Mouse (Mus musculus) brown adipose tissue, adult 24 weeks (tissue): ENCODE measurements at regions not wholly inside any gene's neighbourhood (a gene's known extent, or its start where the extent isn't known, plus 50 kb on each side); places are given as distances from the start of the nearest gene placed in this dataset.
"Not testable (repeated sequence)": the region's sequence is repeated elsewhere in the genome, so short reads cannot be mapped to it uniquely, and the experiment has no call there.

Experiments used
- H3K27ac ChIP-seq: fragments of 200-500 bp; replicated peaks from 2 replicates; pipeline ENCODE4 v1.5.1; 2012; ENCODE audit warnings: low read depth, mild to moderate bottlenecking, low read length
- H3K4me1 ChIP-seq: fragments of 200-500 bp; 2 replicates; pipeline ENCODE4 v1.6.1; 2012; ENCODE audit warnings: low read length, mixed read lengths; ENCODE audit not compliant: control insufficient read depth, insufficient read depth, insufficient read length
- H3K4me3 ChIP-seq: fragments of 200-500 bp; 2 replicates; pipeline ENCODE4 v1.5.1; 2012; ENCODE audit warnings: low read depth, mild to moderate bottlenecking, low read length, moderate library complexity; ENCODE audit not compliant: insufficient read depth

DNA sequence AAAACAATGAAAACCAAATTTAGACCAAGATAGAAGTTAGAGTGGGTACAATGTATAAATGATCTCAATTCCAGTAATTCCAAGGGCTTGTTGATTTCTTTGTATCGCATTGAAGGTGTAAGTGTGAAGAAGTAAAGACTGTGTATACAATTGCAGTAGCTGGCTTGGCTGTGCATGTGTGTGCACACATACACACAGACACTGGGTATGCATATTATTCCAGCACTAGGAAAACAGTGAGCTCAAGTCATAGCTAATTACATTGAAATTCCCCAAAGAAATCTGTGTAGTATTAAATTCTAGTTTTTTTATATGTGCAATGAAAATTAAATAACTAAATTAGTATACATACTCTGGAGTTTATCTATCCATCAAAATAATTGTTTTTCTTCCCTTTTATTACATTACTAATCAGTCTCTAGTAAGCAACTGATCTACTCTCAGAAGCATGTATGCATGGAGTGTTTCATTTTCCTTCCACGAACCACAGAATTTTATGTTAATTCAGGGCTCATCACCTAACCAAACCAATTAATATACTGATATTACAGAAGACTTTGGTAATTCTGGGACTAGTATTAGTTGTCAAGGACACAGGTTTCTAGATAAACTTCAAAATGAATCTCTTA is 56.5 kb downstream of the Gm8797 start:
- Histone ChIP-seq H3K27ac (no peak overlapping the region), H3K4me1 (no peaks in the 10 kb centered on the region), H3K4me3 (no peak overlapping the region)

DNA sequence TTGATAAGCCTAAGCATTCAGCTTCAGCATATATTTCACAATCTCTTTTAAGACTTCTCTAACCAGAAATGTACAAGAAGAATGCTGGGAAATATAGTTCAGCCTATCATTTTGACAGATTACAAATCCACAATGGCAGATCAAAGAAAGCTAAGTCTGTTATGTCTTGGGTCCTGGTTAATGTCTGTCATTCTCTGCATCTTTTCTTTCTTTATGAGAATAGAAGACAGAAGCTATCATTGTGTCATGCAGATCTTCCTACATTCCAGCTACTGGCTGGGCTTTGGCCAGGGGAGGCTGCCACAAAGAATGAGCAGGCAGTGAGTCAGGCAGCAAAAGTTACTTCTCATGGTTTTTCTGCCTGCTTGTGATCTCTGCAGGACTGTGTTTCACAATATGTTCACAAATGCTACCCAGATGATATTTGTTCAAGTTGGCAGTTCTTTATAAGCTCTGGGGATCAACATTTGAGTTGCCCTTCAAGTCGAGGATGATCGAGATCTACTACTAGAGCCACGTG is 60.5 kb downstream of the Gm8797 start:
- Histone ChIP-seq H3K4me3 (no peak overlapping the region), H3K4me1 (no peaks in the 10 kb centered on the region), H3K27ac (no peak overlapping the region)

DNA sequence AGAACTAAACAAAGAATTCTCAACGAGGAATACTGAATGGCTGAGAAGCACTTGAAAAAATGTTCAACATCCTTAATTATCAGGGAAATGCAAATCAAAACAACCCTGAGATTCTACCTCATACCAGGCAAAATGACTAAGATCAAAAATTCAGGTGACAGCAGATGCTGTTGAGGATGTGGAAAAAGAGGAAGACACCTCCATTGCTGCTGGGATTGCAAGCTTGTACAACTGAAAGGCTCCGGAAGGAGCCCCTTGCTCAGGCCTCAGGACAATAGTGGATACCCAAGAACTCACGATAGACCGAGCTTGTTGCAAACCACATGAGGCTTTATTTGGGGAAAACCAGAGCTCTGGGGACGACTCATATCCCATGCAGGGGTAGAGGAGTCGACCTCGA is 69.6 kb downstream of the Gm8797 start:
- H3K27ac ChIP-seq, H3K4me3 ChIP-seq, H3K4me1 ChIP-seq: not testable (repeated sequence)

DNA sequence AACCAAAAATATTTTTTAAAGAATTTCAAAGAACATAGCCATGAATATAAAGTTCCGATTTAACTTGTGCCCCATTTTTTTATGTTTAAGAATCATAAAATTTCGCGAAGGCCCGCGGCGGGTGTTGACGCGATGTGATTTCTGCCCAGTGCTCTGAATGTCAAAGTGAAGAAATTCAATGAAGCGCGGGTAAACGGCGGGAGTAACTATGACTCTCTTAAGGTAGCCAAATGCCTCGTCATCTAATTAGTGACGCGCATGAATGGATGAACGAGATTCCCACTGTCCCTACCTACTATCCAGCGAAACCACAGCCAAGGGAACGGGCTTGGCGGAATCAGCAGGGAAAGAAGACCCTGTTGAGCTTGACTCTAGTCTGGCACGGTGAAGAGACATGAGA is 109.6 kb downstream of the Gm8797 start:
- not testable (repeated sequence) for H3K4me1 ChIP-seq, H3K27ac ChIP-seq, H3K4me3 ChIP-seq

DNA sequence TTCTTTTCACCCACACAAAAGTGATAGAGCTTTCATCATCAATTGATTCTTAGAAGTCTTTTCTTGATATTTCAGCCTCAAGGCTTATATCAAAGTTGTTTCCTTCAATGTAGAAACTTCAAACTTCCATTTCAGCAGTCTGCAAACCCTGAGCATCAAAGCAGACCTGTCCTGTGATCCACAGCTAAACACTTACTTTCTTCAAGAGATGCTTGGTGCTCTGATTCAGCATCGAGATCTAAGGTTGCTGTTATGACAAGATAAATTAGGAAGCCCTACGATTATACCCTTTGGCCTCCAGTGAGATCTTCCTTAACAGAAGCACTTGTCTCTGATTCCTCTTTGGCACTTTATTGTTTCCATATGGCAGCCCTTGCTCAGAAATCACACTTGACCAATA is 119.8 kb downstream of the Gm8797 start:
- Histone ChIP-seq H3K4me3 (no peak overlapping the region), H3K27ac (no peak overlapping the region), H3K4me1 (no peaks in the 10 kb centered on the region)

DNA sequence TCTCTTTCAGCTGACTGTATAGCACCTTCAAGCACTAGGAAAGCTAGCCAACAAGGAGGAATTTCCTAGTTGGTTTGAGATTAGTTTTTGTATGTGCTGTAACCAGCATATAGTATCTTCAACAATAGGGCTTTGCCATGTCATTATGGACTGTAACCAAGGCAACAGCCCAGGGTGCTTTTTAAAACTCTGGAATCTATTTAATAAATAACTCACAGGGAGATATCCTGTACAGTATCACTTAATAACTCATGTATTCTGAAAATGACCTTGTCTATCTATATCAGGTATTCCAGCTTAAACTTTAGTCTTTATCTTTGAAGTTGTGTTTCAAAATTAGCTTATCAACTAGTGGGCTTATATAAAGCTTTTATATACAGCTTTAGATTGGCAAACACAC is 128.5 kb downstream of the Gm8797 start:
- no peak overlapping the region for H3K27ac ChIP-seq
- H3K4me3 ChIP-seq = no peak overlapping the region
- no peaks in the 10 kb centered on the region for H3K4me1 ChIP-seq

DNA sequence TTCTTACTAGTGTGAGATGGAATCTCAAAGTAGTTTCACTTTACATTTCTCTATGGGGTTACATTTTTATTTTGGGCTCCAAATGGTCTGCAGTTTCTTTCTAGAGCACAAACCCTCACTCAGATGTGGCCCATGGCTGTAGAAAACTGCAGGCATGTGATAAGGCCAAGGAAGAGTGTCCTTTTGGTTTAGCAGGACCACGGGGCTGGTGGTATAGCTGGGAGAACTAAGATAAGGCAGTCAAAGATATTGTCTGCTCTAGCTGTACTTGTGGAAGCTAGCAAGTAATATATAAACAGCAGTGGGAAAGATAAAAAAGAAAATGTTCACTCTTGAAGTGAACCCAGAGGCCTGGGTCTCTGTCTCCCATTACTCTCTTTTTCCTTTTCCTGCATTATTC is 166.9 kb downstream of the Gm8797 start:
- no peak overlapping the region for H3K27ac ChIP-seq
- H3K4me3 ChIP-seq = no peak overlapping the region
- no peaks in the 10 kb centered on the region for H3K4me1 ChIP-seq

DNA sequence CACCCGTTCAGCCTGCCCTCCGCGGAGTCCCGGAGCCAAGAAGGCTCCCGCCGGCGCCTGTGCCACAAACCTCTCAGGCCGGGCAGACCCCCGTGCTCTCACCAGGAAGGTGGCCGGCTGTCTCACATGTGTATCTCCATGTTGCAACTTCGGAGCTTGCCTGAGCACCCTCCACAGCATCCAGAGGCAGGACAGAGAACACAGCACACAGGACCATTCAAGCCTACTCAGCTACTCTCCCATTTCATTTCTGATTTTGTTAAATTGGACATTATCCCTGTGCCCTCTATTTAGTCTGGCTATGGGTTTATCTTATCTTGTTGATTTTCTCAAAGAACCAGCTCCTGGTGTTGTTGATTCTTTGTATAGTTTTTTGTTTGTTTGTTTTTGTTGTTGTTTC is 199.6 kb downstream of the Gm8797 start:
- not testable (repeated sequence) for H3K27ac ChIP-seq, H3K4me3 ChIP-seq, H3K4me1 ChIP-seq

DNA sequence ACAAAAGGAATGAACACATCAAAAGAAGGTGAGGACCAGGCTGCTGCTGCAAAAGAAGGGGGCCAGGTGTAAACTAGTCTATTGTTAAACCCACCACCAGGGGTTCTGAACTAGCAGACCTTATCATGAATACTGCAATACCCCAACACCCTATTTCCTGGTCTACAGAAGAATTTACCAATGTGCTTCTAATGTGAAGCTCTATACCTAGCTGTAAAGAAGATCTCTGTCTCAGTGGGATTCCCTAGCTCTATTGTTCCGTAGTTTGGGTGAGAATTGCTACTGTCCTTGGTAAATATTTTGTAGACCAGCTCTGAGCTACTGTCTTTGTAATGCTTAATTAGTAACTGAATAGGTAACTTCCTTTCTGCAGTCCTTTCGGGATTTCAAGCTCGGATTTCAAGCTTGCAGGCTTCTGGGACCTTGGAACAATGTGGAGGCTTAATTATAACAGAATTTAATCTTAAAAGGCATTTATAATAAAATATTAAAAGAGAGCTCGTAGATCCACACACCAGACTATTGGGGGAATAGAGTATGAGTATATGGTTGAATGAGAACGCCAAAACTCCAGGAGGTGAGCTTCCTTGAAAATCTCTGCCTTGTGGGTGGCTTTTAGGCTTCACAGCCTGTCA is 238.5 kb downstream of the Gm8797 start:
- H3K27ac ChIP-seq, H3K4me3 ChIP-seq, H3K4me1 ChIP-seq: not testable (repeated sequence)

DNA sequence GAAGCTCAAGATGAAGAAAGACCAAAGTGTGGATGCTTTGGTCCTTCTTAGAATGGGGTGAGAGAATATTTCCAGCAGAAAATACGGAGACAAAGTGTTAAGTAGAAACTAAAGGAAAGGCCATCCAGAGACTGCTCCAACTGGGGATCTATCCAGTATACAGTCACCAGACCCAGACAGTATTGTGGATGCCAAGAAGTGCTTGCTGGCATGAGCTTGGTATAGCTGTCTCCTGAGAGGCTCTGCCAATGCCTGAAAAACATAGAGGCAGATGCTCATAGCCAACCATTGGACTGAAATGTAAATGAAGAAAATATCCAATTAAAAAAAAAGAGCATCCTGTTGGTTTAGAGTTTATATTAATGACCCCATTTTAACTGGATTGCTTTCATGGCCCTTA is 253.8 kb downstream of the Gm8797 start:
- H3K4me3 ChIP-seq = no peak overlapping the region
- no peaks in the 10 kb centered on the region for H3K4me1 ChIP-seq
- no peak overlapping the region for H3K27ac ChIP-seq

DNA sequence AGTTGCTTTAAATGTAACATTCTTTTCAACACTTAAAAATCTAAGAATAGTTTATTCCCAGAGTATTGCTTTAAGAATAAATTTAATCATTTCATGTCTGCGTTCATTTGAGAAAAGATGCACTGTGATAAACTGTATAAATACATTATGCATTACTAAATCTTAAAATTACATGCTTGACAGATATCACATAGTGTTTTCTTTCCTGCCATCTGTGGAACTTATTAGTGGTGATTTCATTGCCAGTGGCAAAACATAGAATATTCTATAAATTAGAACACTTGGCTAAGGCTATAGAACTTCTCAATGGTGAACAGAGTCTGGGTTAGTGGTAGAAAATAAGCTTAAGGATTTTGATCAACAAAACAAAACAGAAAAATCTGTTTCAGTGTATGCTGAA is 268.1 kb downstream of the Gm8797 start:
- Histone ChIP-seq H3K4me3 (no peak overlapping the region), H3K27ac (no peak overlapping the region), H3K4me1 (no peaks in the 10 kb centered on the region)

DNA sequence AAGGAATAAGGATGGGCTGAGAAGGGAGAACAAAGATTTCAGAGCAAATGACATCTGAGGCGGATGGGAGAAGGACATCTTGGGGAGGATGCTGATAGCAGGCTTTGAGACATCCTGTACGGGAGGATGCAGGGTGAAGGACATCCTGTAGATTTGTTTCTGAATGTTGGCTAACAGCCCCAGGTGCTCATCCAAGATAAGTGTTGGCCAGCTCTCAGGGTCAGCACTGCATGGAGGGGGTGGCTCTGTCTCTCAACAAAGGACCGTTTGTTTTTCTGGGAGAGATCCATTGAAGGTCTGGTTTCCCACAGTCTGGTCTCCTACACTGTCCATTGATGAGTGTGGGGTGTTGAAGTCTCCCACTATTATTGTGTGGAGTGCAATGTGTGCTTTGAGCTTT is 290.7 kb downstream of the Gm8797 start:
- H3K27ac ChIP-seq, H3K4me1 ChIP-seq, H3K4me3 ChIP-seq: not testable (repeated sequence)

DNA sequence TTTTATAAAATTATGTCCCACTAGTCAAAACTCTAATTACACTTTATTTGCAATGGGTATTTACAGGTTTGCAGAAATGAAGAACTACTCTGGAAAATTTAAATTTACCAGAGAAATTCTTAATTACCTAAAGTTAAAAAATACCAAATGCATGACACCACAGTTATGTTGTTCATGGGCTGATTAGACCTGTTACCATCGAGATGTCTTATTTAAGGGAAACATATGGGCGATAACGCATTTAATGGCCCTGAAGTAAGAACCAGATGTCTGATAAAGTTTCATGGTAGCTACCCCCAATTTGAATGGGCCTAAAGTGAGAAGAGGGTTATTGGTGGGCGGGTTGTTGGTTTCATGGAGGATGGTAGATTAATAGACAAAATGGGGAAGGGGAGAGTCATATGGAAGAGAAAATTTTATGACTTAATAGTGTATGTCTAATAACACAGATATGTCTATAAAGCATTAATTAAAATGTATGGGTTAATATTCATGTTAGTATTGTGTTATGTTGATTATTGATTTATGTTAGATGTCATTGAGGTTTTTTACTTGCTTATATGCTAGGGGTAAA is 299.0 kb downstream of the Gm8797 start:
- H3K4me3 ChIP-seq = no peak overlapping the region
- no peak overlapping the region for H3K27ac ChIP-seq
- H3K4me1 ChIP-seq = no peaks in the 10 kb centered on the region

DNA sequence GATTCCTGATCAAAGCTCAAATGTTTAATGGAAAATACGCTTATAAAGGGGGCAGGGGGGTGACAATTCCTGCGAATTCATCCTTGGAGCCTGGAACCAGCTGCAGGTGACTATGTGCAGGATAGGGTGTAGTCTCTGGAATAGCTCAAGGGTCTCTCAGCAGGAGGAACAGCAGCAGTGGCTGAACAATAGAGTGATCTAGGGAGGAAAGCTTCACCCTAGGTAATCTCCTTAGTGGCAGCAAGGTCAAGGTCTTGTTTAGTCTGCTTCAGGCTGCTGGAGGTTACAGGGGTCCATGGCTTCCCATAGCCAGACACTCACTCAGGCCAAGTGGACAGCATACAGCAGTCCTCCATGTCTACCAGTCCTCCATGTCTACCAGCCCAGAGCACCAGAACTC is 301.3 kb downstream of the Gm8797 start:
- no peak overlapping the region for H3K4me3 ChIP-seq
- H3K27ac ChIP-seq = no peak overlapping the region
- no peaks in the 10 kb centered on the region for H3K4me1 ChIP-seq

DNA sequence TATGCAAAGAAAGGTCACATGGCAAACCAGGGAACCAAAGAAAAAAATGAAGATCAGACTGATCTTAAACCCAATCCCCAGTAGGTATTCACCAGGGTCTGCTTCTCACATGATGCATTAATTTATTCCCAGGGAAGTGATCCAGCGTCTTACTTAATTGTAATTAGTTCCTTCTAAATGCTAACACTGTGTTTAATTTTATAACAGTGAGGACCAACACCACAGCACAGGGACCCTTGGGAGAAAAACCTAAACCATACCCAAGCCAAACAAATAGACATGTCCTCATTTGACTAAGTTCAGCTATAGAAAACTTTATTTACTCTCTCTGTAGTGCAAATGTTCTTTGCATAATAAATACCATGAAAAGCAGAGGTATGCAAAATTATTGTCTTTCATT is 333.2 kb downstream of the Gm8797 start:
- Histone ChIP-seq H3K4me1 (no peaks in the 10 kb centered on the region), H3K4me3 (no peak overlapping the region), H3K27ac (no peak overlapping the region)

DNA sequence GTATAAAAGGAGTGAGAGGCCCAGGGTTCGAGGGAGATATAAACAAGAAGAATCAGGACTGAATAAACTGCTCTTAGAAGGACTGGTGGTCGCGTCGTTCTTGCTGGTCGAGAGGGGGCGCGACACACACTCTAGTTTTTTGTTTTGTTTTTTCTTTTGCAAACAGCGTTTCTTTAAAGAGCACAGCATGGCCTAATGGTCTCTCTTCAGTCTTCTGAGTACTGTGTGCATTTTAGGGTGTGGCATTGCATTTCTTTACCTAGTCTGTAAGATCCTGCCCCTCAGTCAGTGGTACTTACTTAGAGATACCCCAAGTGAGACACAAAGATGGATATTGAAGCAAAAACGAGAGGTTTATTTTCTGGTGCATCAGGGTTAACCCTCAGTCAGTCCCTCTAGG is 336.7 kb downstream of the Gm8797 start:
- Histone ChIP-seq H3K27ac (no peak overlapping the region), H3K4me1 (no peaks in the 10 kb centered on the region)

More for the DNA sequence above, 336.7 kb downstream of the Gm8797 start:
- no peak overlapping the region for H3K4me3 ChIP-seq
